Mouse (Mus musculus): ENCODE data around the gene Pgbd5. TPM values are rescaled to one million over a fixed set of nuclear protein-coding genes. Genes with fewer than 3 reads are reported as not detected.

Pgbd5 gene
- total RNA-seq, 2 experiments from 2014 or later = 2.5 to 3.9 TPM

DNA sequence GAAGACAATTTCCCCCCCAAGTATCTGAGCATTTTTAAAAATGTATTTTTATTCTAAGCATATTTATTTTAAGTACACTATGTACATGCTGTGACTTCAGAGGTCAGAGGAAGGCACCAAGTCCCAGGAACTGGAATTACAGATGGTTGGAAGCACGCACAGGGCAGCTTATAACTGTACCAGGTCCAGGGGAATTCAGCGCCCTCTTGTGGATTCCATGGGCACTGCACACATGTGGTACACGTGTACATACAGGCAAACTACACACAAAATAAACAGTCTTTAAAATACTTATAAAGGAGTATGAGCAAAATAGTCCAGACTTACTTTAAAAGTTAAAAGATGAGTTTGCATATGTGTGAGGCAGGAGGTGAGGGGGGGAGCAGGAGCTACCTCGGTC, 45.5 kb downstream of the Pgbd5 start:
- intact Hi-C loops (cut with DNase I) = no loop called here
- no peak for DNase-seq

DNA sequence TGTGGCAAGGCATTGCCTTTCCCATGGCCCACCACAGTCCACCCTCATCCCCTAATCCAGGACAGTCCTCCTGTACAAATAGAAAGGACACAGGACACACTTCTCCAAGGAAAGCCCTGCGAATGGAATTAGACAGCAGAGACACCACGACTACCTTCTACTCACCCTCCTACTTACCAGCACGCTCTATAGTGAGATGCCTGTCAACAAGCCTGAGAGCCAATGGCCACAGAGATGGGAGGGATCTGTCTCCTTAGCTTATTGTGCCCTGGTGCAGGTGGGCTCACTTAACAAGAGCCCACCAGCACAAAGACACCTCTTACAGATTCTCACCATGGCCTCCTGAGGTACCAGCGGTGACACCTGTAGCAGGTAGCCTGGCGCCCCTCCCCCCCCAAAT, 46.4 kb downstream of the Pgbd5 start:
- DNase-seq = no peak
- intact Hi-C loops (cut with DNase I) = no loop called here

GRCm38 (mm10) chr8:124392271-124393012, 47.0 kb downstream of the Pgbd5 start:
- DNase-seq = no peak
- intact Hi-C loops (cut with DNase I) = no loop called here

GRCm38 (mm10) chr8:124391191-124391590, 48.3 kb downstream of the Pgbd5 start:
- no peak for DNase-seq
- intact Hi-C loops (cut with DNase I) = no loop called here

DNA sequence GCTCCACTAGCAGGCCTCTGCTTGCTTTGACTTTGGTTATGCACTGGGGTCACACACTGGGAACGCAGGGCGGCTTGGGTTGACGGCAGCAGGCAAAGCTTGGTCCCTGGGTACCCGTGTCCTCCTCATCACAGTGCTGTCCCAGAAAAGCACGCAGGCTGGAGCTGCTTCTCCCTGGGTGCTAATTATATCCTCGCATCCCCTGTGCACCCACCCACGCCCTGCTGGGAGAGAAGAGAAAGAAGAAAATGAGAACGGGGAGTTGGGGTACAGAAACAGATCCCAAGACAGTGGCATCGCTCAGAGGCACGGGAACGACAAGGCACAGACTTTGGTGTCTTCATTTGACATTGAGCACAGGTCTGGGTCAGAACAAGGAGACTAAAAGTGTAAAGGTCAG, 50.0 kb downstream of the Pgbd5 start:
- intact Hi-C loops (cut with DNase I) = no loop called here
- no peak for DNase-seq

- intact Hi-C loops (cut with DNase I) = no loop called here
- DNase-seq = no peak
These were observed 53.1 kb downstream of the Pgbd5 start for GRCm38 (mm10) chr8:124386225-124386899.

DNA sequence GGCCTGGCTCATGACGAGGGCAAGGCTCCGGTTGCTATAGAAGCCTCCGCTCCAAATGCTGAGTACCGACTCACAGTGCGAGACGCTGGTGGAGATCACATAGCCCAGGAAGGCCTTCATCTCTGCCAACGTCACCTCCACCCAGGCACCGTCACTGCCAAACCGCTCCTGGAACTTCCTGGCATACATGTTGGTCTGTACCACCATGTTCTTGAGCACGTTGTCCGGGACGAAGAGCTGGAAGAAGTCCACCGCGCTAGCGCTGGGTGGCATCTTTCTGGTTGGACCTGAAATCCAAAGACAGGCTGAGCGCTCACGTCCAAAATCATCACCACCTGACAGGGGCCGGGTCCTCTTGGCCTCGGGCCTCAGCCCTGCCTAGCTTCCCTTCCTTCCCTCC, 55.1 kb downstream of the Pgbd5 start:
- no peak for DNase-seq
- intact Hi-C loops (cut with DNase I) = no loop called here

- intact Hi-C loops (cut with DNase I) = no loop called here
- no peak for DNase-seq
These were observed 57.2 kb downstream of the Pgbd5 start for GRCm38 (mm10) chr8:124382235-124382634.

GRCm38 (mm10) chr8:124379289-124379688, 60.2 kb downstream of the Pgbd5 start:
- DNase-seq = no peak
- intact Hi-C loops (cut with DNase I) = no loop called here

DNA sequence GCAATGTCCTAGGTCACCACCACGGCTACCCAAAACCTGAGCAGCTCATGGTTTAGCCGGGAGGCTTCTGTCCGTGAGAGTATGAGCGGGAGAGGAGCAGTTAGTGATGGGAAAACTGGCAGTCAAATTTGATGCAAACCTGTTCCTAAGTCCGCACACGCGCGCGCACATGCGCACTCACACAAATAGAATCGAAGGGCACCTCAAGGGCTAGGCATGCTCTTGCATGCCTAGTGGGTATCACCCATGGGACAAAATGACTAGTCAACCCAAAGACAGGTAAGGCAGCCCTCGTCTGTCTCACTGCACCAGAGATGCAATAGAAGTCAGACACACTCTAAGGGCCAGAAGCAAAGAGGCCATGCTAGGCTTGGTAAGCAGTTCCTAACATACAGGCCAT, 63.1 kb downstream of the Pgbd5 start:
- DNase-seq = no peak

GRCm38 (mm10) chr8:124375727-124376126, 63.7 kb downstream of the Pgbd5 start:
- intact Hi-C loops (cut with DNase I) = no loop called here

More for the DNA sequence above, 63.1 kb downstream of the Pgbd5 start:
- intact Hi-C loops (cut with DNase I) = no loop called here

GRCm38 (mm10) chr8:124375168-124375567, 64.3 kb downstream of the Pgbd5 start:
- DNase-seq = peak; percentile 43 to 50
- intact Hi-C loops (cut with DNase I) = no loop called here

More at GRCm38 (mm10) chr8:124375727-124376126, 63.7 kb downstream of the Pgbd5 start:
- peak; percentile 18 to 28 for DNase-seq

- intact Hi-C loops (cut with DNase I) = no loop called here
- no peak for DNase-seq
These were observed 65.7 kb downstream of the Pgbd5 start for GRCm38 (mm10) chr8:124373753-124374152.

DNA sequence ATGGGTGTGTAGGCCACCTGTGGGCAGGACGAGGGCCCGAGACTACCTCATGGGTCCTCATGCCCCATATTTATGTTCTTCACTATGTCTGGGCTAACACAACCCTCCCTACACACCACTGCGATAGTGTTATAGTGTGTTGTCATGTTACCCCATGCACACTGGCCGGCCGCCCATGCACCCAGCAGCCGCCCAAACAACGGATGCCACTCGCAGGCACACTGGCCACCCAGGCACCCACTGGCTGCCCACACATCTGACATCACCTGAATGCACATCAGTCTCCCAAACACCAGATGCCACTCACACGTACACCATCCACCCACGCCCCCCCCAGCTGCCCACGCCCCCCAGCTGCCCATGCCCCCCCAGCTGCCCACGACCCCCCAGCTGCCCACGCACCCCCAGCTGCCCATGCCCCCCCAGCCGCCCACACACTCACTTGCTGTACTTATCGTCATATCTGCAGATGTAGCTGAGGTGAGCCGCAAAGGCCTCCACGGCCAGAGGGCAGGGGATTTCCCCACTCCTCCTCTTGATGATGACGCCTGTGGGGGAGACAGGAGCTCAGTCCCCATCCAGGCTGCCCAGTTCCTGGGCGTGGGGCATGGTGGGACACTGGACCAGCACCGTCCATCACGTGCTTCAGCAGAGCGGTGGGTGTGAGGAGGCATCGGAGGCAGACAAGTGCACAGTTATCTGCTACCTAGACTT, 67.9 kb downstream of the Pgbd5 start:
- intact Hi-C loops (cut with DNase I) = no loop called here
- DNase-seq = no peak

- intact Hi-C loops (cut with DNase I) = no loop called here
- DNase-seq = no peak
These were observed 68.9 kb downstream of the Pgbd5 start for GRCm38 (mm10) chr8:124370422-124371183.

- intact Hi-C loops (cut with DNase I) = no loop called here
- peak; percentile 66 to 82 for DNase-seq
These were observed 71.2 kb downstream of the Pgbd5 start for GRCm38 (mm10) chr8:124368213-124368612.

GRCm38 (mm10) chr8:124363337-124363736, 76.1 kb downstream of the Pgbd5 start:
- intact Hi-C loops (cut with DNase I) = no loop called here
- DNase-seq = no peak

DNA sequence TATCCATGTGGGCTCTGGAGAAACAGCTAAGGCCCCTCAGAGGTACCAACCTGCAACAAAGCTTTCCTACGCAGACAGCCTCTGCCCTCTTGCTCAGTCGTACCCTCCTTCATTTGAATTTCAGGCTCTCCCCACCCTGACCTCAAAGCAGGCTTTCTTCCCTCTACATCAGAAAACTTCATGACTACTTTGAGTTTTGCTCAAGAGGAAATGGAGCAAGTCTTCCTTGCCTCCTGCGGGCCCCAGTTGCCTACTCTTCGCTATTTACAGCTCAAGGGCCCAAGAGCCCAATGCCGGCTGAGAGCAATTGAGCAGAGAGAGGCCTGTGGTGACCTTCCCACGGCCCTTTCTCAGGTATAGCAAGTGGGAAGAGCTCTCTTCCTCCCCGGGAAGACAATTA, 76.9 kb downstream of the Pgbd5 start:
- intact Hi-C loops (cut with DNase I) = no loop called here
- no peak for DNase-seq

DNA sequence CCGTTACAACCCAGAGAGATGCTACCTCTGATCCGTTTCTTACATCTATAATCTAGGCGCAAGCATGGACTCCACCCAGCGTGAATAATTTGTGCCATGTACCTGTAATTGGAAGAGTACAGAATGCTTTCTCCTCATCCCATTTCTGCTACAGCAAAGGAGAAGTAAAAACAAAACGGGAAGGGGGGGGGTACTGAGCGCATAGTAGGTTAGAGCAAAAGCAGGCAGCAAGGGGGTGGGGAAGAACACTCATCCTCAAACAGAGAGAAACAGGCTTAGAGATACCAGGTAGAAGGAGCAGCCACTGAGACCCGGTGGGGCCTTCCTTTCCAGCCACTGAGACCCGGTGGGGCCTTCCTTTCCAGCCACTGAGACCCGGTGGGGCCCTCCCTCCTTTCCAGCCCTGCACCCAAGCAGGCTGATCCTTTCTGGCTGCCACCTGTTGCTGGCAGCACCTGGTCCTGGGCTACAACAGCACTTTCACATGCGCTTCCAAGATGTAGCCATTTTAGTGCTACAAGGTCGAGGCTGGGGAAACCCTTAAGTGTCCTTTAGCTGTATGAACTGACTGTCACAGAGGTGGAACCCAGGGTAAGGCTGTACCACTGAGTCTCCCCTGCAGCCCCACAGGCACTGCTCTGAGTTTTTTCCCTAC, 77.6 kb downstream of the Pgbd5 start:
- DNase-seq = no peak
- intact Hi-C loops (cut with DNase I) = no loop called here

GRCm38 (mm10) chr8:124360911-124361310, 78.5 kb downstream of the Pgbd5 start:
- DNase-seq = no peak
- intact Hi-C loops (cut with DNase I) = no loop called here

Data from heart, postnatal 10 days (tissue).